Mouse (Mus musculus): ENCODE results near the gene Ankrd44. TPM values are rescaled to one million over a fixed set of nuclear protein-coding genes. Genes with fewer than 3 reads are reported as not detected.

The Ankrd44 gene
- polyA plus RNA-seq, 1 experiment = 4.6 TPM

DNA sequence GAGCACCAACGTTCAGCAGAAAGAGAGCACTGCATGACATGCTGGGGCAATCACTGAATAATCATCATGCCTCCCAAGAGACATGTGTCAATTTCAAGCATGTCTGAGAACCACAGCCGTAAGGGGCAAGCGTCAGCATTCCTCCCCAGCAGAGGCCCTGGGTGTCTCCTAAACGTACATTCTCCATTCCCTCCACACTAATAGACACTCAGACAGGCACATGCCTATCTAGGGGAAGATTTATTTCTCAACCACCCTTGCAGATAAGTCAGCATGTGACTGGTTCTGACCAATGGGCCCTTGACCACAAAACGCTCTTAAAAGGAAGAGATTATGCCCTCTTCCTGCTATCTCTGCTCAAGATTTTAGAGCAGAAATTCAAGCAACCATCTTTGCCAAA, 37.7 kb downstream of the Ankrd44 start:
- TF ChIP-seq USF1 (IDR thresholded peaks at IDR 0.05; ENCODE audit: low read depth) (peak; percentile 49), MAX (IDR thresholded peaks at IDR 0.05; ENCODE audit: low read depth) (no peak)
- Histone ChIP-seq H3ac (ENCODE audit: control insufficient read depth, insufficient read length) (no peak overlapping the region), H3K36me3 (ENCODE audit: control insufficient read depth, insufficient read depth) (no peaks in the 10 kb centered on the region), H3K27me3 (ENCODE audit: control insufficient read depth, insufficient read depth, insufficient read length) (no peaks in the 10 kb centered on the region), H3K4me3 (no peak overlapping the region), H3K79me2 (ENCODE audit: control insufficient read depth, insufficient read depth) (peaks cover 4% of the 10 kb centered on the region), H3K4me2 (ENCODE audit: low read depth) (no peak overlapping the region)

GRCm38 (mm10) chr1:54887873-54888272, 38.3 kb downstream of the Ankrd44 start:
- Histone ChIP-seq H3ac (ENCODE audit: control insufficient read depth, insufficient read length) (no peak overlapping the region), H3K79me2 (ENCODE audit: control insufficient read depth, insufficient read depth) (peaks cover 4% of the 10 kb centered on the region), H3K4me3 (no peak overlapping the region), H3K27me3 (ENCODE audit: control insufficient read depth, insufficient read depth, insufficient read length) (no peaks in the 10 kb centered on the region), H3K4me2 (ENCODE audit: low read depth) (no peak overlapping the region), H3K36me3 (ENCODE audit: control insufficient read depth, insufficient read depth) (no peaks in the 10 kb centered on the region)
- TF ChIP-seq TCF12 (IDR thresholded peaks at IDR 0.05; ENCODE audit: insufficient read depth, poor library complexity, severe bottlenecking) (no peak), POLR2AphosphoS2 (IDR thresholded peaks at IDR 0.05; ENCODE audit: insufficient read length, low read depth) (no peak), REST (IDR thresholded peaks at IDR 0.05; ENCODE audit: insufficient read depth, insufficient read length) (no peak), MYOG (IDR thresholded peaks at IDR 0.05; ENCODE audit: control insufficient read depth in 1 of 3, insufficient read depth in 1 of 3, insufficient read length in 2 of 3, low read depth in 2 of 3) (no peak)

- H3K27me3 ChIP-seq (ENCODE audit: control insufficient read depth, insufficient read depth, insufficient read length) = no peaks in the 10 kb centered on the region
- TF ChIP-seq USF1 (IDR thresholded peaks at IDR 0.05; ENCODE audit: low read depth) (no peak), SRF (IDR thresholded peaks at IDR 0.05; ENCODE audit: control insufficient read depth, insufficient read length, low read depth) (no peak), E2F4 (IDR thresholded peaks at IDR 0.05; ENCODE audit: insufficient read depth) (no peak), MYOG (IDR thresholded peaks at IDR 0.05; ENCODE audit: control insufficient read depth in 1 of 3, insufficient read depth in 1 of 3, insufficient read length in 2 of 3, low read depth in 2 of 3) (no peak), REST (IDR thresholded peaks at IDR 0.05; ENCODE audit: insufficient read depth, insufficient read length) (no peak), CEBPB (IDR thresholded peaks at IDR 0.05; ENCODE audit: insufficient read depth, poor library complexity, severe bottlenecking) (no peak), MAX (IDR thresholded peaks at IDR 0.05; ENCODE audit: low read depth) (no peak), POLR2AphosphoS2 (IDR thresholded peaks at IDR 0.05; ENCODE audit: insufficient read length, low read depth) (no peak), POLR2A (IDR thresholded peaks at IDR 0.05; ENCODE audit: insufficient read length, low read depth) (no peak), TCF12 (IDR thresholded peaks at IDR 0.05; ENCODE audit: insufficient read depth, poor library complexity, severe bottlenecking) (no peak), TCF3 (IDR thresholded peaks at IDR 0.05; ENCODE audit: insufficient read length, low read depth) (no peak)
- H3K4me3 ChIP-seq = no peak overlapping the region
- peaks cover 4% of the 10 kb centered on the region for H3K79me2 ChIP-seq (ENCODE audit: control insufficient read depth, insufficient read depth)
- no peak overlapping the region for H3K4me2 ChIP-seq (ENCODE audit: low read depth)
- H3K36me3 ChIP-seq (ENCODE audit: control insufficient read depth, insufficient read depth) = no peaks in the 10 kb centered on the region
- no peak overlapping the region for H3ac ChIP-seq (ENCODE audit: control insufficient read depth, insufficient read length)
Measured at GRCm38 (mm10) chr1:54882856-54883467, 43.2 kb downstream of the Ankrd44 start.

DNA sequence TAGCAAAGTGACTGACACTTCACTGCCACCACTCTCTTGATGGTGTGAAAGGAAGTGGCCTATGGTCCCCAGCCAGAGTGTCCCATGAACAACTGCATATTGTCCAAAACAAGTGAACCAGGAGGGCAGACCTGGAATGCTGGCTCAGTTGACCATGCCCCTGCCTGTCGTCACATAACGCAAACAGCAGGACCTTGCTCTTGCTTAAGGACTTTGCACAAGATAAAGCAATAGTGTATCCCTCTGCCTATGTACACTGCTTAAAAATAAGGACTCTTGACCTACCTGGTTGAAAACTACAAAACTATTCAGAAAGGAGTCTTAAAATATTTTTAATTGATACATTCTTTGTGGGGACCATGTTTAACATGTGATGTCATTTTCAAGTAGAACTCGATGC, 44.7 kb downstream of the Ankrd44 start:
- Histone ChIP-seq H3ac (ENCODE audit: control insufficient read depth, insufficient read length) (no peak overlapping the region), H3K79me2 (ENCODE audit: control insufficient read depth, insufficient read depth) (peaks cover 4% of the 10 kb centered on the region)
- TF ChIP-seq REST (IDR thresholded peaks at IDR 0.05; ENCODE audit: insufficient read depth, insufficient read length) (no peak), TCF3 (IDR thresholded peaks at IDR 0.05; ENCODE audit: insufficient read length, low read depth) (no peak), TCF12 (IDR thresholded peaks at IDR 0.05; ENCODE audit: insufficient read depth, poor library complexity, severe bottlenecking) (no peak), SRF (IDR thresholded peaks at IDR 0.05; ENCODE audit: control insufficient read depth, insufficient read length, low read depth) (no peak), MYOD1 (IDR thresholded peaks at IDR 0.05; ENCODE audit: control insufficient read depth in 1 of 3, insufficient read length in 2 of 3, low read depth in 2 of 3) (no peak), POLR2AphosphoS2 (IDR thresholded peaks at IDR 0.05; ENCODE audit: insufficient read length, low read depth) (no peak), POLR2A (IDR thresholded peaks at IDR 0.05; ENCODE audit: insufficient read length, low read depth) (no peak), E2F4 (IDR thresholded peaks at IDR 0.05; ENCODE audit: insufficient read depth) (no peak), USF1 (IDR thresholded peaks at IDR 0.05; ENCODE audit: low read depth) (no peak), MYOG (IDR thresholded peaks at IDR 0.05; ENCODE audit: control insufficient read depth in 1 of 3, insufficient read depth in 1 of 3, insufficient read length in 2 of 3, low read depth in 2 of 3) (no peak), MAX (IDR thresholded peaks at IDR 0.05; ENCODE audit: low read depth) (no peak), CEBPB (IDR thresholded peaks at IDR 0.05; ENCODE audit: insufficient read depth, poor library complexity, severe bottlenecking) (no peak)

GRCm38 (mm10) chr1:54877423-54878073, 48.6 kb downstream of the Ankrd44 start:
- Histone ChIP-seq H3K4me3 (no peak overlapping the region), H3K27me3 (ENCODE audit: control insufficient read depth, insufficient read depth, insufficient read length) (no peaks in the 10 kb centered on the region), H3ac (ENCODE audit: control insufficient read depth, insufficient read length) (no peak overlapping the region), H3K4me2 (ENCODE audit: low read depth) (no peak overlapping the region), H3K79me2 (ENCODE audit: control insufficient read depth, insufficient read depth) (no peaks in the 10 kb centered on the region), H3K36me3 (ENCODE audit: control insufficient read depth, insufficient read depth) (no peaks in the 10 kb centered on the region)
- TF ChIP-seq SRF (IDR thresholded peaks at IDR 0.05; ENCODE audit: control insufficient read depth, insufficient read length, low read depth) = no peak

More for the DNA sequence above, 44.7 kb downstream of the Ankrd44 start:
- Histone ChIP-seq H3K4me3 (no peak overlapping the region), H3K27me3 (ENCODE audit: control insufficient read depth, insufficient read depth, insufficient read length) (no peaks in the 10 kb centered on the region), H3K36me3 (ENCODE audit: control insufficient read depth, insufficient read depth) (no peaks in the 10 kb centered on the region), H3K4me2 (ENCODE audit: low read depth) (no peak overlapping the region)

Measured in myocyte (in vitro differentiated cells).